Mouse (Mus musculus): Measurements from ENCODE around the gene Lyrm4.

DNA sequence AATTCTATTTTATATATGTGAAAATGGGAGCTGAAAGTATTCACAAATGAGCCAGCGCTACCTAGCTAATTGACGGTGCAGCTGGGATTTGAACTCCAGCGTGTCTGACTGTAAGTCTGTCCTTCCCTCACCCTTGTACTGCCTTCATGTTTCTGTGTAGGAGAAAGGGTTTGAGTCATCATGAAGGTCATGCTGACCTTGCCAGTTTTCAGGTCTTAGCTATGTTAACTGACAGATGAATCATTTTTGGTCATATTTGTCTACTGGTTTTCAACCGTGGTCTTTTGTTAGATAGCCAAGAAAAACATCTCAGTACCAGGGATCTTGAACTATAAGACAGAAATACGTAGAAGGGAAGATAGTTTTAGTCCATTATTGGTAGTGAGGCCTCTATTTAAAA lies 14.1 kb upstream of the Lyrm4 start:
- no peak for TF ChIP-seq POLR2A (IDR thresholded peaks at IDR 0.05; ENCODE audit: insufficient read depth, low read depth, low read length)
- no peak for TF ChIP-seq CTCF (IDR thresholded peaks at IDR 0.05; ENCODE audit: insufficient read depth, low read depth, low read length)
